Mouse (Mus musculus) forelimb bud, embryonic 11.5 days (tissue): ENCODE data around the gene Hist1h2bf.
"Not testable (repeated sequence)": the region's sequence is repeated elsewhere in the genome, so short reads cannot be mapped to it uniquely, and the experiment has no call there.

Experiments used
- DNase-seq: peaks from one replicate; pipeline ENCODE4 v3.0.0-alpha.2; 2012; ENCODE audit warnings: low read depth, low spot score

The Hist1h2bf gene

DNA sequence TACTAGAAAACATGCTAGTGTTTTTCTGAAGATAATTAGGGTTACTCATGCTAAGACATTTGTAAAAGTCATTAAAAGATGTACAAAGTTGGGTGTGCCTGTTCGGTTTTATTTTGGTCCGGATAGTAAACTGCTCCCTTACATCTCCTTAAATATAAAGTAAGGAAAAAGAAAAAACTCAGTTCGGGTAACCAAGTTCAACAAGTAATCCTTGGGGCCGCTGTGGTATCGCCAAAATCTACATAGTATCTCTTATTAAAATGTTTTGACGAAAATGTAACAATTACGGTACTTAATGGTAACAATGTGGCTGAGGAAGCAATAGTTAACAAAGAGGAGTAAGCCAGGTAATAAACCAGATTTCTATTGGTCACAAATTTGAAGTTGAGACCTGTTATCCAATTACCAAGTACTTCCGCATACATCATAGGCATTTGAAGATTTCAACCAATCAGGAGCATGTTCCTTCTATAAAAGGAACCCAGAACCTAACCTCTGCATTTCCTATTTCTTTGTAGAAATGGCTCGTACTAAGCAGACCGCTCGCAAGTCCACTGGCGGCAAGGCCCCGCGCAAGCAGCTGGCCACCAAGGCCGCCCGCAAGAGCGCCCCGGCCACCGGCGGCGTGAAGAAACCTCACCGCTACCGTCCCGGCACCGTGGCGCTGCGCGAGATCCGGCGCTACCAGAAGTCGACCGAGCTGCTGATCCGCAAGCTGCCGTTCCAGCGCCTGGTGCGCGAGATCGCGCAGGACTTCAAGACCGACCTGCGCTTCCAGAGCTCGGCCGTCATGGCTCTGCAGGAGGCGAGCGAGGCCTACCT is 29.8 kb downstream of the Hist1h2bf start, which contains the start of gene Hist1h3f:
TSS of gene Hist1h3f (plus strand) at position 88 of the 822 bp plus-strand sequence.
- DNase-seq, result peak; percentile 97

DNA sequence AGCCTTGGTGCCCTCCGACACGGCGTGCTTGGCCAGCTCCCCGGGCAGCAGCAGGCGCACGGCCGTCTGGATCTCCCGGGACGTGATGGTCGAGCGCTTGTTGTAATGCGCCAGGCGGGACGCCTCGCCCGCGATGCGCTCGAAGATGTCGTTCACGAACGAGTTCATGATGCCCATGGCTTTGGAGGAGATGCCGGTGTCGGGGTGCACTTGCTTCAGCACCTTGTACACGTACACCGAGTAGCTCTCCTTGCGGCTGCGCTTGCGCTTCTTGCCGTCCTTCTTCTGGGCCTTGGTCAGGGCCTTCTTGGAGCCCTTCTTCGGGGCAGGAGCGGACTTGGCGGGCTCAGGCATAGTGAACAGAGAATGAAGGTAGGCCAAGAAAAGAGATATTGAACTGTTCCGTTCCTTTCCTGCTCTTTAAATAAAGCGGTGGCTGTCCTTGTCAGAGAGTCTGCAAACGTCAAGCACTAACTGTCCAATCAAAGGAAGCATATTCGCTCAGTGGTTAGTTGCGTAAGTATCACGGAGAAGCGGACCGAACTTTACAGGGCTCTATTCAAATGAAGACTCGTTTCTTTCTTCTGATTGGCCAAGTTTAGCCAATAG is 30.9 kb downstream of the Hist1h2bf start, which contains the start of gene Hist1h2bh:
TSS of gene Hist1h2bh (minus strand) at position 394 of the 609 bp plus-strand sequence.
- DNase-seq, result peak; percentile 95

DNA sequence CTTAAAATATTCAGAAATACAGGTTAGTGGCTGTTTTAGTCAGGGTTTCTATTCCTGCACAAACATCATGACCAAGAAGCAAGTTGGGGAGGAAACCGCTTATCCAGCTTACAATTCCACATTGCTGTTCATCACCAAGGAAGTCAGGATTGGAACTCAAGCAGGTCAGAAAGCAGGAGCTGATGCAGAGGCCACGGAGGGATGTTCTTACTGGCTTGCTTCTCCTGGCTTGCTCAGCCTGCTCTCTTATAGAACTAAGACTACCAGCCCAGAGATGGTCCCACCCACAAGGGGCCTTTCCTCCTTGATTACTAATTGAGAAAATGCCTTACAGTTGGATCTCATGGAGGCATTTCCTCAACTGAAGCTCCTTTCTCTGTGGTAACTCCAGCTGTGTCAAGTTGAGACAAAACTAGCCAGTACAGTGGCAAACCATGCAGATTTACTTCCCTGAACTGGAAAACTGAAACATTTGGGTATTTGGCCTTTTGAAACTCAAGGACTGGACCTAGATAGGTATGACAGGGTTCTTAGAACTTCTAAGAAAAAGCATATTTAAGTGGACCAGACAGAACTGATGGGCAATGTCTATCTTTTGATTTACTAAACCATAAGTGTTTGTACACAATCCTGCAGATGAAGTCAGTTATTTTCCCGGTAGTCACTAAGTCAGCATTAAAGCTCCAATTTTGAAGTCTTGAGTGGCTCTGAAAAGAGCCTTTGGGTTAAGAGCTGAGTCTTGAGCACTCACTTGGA is 31.6 kb downstream of the Hist1h2bf start:
- not testable (repeated sequence) for DNase-seq

DNA sequence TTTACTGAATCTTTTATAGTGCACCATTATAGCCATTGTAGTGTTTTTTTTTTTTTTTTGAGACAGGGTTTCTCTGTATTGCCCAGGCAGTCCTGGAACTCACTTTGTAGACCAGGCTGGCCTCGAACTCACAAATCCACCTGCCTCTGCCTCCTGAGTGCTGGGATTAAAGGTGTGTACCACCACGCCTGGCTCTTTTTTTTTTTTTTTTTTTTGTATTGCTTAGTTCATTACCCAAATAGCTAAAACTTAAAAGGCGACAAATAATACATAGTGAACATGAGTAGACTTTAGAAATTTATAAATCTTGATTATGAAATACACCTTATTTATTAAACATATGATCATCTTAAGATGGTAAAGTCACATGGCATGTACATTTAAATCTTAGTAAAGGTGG is 32.5 kb downstream of the Hist1h2bf start:
- DNase-seq, result no peak

DNA sequence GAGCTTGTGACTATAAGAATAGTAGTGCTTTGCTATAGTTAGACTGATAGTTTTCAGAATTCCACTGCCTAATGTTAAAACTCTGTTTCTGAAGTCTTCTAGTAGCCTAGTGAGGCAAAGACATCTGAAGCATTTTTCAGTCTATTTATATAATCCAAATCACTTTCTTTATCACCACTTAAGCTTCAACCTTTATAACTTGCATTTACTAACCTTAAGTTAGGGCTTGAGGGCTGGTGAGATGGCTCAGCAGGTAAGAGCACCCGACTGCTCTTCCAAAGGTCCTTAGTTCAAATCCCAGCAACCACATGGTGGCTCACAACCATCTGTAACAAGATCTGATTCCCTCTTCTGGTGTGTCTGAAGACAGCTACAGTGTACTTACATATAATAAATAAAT is 34.2 kb downstream of the Hist1h2bf start:
- DNase-seq, result not testable (repeated sequence)

DNA sequence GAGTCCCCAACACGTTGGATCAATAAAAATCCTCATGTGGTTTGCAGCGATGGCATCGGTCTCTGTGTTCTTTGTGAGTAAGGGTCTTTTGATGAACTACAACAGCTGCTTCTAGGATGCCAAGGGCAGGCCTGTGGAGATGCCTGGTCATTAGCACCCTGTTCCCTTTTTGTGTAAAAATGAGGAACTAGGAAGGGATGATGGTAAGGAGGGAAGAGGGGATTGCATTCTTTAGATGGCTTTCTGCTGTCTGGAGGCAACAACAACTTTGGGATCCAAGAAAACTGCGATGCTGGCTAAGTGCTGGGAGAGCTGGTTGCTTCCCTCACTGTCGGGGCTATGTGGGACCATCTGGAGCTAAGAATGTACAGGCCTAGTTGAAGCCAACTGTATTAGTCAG is 35.7 kb downstream of the Hist1h2bf start:
- DNase-seq, result no peak

DNA sequence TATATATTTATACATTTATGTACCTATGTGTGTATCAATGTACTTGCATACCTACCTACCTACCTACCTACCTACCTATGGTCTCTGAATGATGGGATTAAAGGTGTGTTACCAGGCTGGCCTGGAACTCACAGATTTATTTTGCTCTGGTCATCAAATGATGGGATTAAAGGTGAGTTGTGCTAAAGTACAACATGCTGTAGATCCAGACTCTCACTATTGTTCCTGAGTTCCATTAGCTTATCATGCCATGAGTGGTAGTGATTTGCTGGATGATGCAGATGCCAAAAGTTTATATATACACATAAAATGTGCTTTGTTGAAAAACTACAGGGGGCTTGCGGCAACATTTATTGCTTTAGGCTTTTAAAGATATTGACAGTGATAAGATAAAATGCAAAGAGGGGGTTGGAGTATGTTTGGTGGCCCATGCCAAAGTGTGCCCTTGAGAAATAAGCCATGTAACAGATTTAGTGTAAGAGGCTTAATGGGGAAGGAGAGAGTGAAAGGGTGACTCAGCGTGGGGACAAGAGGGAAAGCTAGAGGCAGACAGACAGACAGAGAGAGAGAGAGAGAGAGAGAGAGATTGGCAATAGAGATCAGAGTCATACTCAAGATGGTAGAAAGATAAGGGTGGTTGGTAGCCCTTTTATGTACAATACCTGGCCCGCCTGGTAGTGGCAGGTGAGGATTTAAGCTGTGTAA is 36.8 kb downstream of the Hist1h2bf start:
- DNase-seq, result no peak

DNA sequence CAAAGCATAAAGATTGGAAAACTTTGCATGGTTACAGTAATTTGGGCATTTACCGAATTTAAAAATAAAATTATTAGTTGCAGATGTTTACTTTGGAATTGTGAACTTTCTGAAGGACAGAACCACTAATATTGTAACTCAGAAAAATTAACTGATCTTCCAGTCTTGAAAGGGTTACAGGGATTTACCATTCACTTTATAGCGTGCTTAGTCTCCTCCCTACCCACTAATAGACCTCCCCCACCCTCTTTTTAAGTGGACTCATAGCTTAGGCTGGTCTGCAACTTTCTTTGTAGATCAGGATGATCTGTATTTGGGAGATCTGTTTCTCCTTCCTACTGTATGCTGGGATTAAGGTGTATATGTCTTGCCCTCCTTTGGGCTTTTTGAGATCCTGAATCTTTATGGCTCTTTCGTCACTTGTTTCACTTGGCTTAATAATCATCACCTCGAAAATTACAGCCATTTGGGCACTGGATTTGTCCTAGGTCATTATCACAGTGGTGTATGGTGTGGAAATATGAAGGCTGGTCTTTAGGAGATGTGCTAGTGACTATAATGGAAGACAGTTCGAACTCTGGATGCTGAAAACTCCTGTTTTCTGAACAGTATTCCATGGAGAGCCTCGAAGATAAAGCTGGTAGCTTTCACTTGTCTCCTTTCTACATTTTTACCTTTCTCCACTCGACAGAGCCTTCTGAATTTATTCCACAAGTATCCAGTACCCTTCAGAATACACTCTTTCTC is 37.7 kb downstream of the Hist1h2bf start:
- DNase-seq, result no peak

DNA sequence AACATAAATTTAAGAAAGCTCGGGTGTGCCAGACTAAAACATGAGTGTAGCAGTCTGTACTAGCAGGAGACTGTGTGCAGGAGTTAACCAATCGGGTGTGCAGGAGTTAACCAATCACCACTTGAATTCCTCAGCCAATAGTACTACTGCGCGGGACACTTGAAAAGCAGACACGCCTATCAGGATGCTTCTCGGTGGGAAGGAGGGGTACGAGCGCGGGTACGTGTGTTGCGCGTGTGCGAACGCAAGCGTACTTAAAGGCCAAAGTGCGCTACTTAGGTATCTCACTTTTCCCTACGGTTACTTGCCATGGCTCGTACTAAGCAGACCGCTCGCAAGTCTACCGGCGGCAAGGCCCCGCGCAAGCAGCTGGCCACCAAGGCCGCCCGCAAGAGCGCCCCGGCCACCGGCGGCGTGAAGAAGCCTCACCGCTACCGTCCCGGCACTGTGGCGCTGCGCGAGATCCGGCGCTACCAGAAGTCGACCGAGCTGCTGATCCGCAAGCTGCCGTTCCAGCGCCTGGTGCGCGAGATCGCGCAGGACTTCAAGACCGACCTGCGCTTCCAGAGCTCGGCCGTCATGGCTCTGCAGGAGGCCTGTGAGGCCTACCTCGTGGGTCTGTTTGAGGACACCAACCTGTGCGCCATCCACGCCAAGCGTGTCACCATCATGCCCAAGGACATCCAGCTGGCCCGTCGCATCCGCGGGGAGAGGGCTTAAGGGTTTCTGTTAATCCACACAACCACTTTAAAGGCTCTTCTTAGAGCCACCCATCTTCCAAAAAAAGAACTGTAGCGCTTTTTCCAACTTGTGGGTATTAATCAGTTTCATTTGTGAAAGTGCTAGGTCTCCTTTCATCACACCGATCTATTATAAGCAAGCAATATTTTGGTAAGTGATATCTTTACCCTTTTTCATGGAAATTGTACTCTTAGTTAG is 38.6 kb downstream of the Hist1h2bf start, which contains the start of gene Hist1h3g:
TSS of gene Hist1h3g (plus strand) at position 286 of the 939 bp plus-strand sequence.
- DNase-seq, result peak; percentile 97

DNA sequence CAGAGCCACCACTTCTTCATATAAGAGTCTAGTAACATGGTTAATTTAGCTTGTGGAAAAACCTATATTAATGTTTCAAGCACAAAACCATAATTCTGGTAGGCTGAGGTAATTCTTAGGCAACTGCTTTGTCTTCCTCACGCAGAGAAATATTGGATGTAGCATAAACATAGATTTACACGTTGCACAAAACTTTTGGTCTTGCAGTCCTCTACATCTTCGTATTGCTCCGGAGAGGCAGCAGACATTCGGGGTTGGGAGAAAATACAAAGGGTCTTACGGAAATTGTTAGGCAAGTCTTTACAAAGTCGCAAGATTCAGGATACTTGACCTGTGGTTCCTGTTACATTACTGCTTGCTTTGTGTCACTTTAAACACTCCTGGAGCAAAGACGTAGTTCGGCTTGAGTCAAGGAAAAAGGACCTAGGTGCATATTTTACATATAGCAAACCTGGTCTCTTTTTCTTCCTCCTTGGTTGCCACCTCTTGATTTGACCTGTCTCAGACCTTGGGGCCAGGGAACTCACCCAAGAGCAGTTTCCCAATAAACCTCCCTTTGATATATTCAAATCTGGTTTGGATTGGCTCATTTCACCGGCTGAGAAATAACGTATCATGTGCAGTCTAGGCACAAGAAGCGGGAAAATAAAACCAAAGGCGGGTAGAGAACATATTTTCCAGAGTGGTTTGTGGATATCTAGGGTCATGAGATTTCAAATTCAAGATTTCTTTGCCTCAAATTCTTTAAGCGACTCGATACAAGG is 39.4 kb downstream of the Hist1h2bf start:
- peak; percentile 84 for DNase-seq

DNA sequence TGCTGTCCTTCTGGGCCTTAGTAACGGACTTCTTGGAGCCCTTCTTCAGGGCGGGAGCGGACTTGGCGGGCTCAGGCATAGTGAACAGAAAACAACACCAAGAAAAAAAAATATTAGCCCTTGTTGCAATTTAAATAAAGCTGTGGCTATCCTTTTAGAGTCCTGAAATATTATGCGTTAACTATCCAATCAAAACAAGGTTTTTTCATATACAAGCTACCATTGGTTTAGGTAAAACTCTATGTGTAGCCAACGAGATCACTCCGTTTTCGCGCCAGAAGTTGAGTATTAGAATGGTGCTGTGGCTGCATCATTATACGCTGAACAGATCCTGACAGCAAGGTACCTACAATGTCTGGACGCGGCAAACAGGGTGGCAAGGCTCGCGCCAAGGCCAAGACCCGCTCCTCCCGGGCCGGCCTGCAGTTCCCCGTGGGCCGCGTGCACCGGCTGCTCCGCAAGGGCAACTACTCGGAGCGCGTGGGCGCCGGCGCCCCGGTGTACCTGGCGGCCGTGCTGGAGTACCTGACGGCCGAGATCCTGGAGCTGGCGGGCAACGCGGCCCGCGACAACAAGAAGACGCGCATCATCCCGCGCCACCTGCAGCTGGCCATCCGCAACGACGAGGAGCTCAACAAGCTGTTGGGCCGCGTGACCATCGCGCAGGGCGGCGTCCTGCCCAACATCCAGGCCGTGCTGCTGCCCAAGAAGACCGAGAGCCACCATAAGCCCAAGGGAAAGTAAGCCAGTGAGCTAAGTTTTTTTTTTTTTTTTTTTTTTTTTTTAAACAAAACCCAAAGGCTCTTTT is 40.2 kb downstream of the Hist1h2bf start, which contains the start of gene Hist1h2af:
TSS of gene Hist1h2af (plus strand) at position 347 of the 808 bp plus-strand sequence.
- DNase-seq, result peak; percentile 94

DNA sequence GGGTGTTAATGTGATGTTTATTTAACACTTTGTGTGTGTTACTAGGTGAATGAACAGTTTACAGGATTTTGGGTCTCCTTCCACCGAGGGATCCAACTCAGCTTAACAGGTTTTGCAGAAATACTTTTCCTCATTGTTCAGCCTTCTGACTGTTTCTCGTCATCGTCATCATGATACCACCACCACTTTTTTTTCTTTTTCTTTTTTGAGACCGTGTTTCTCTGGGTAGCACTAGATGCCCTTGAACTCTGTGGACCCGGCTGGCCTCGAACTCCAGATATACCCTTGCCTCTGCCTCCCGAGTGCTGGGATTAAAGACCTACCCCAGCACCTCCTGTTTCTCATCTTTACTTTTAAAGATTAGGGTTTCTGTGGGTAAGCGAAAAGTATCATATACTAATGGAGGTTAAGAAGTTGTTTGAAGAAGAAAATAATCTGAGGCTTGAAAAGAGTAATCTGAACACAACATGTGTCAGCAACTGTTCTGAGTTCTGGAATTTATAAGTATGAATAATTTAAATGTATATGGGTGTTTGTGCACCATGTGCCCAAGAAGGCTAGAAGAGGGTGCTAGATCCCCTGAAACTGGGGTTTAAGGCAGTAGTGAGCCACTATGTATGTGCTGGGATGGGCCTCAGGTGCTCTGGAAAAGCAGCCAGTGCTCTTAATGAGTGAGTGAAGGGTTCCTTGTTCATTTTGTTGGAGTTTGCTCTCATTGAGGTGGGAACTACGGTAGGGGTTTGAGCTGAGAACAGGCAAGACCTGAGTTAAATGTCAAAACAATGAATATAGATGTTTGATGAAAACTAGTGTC is 41.5 kb downstream of the Hist1h2bf start:
- DNase-seq, result no peak

DNA sequence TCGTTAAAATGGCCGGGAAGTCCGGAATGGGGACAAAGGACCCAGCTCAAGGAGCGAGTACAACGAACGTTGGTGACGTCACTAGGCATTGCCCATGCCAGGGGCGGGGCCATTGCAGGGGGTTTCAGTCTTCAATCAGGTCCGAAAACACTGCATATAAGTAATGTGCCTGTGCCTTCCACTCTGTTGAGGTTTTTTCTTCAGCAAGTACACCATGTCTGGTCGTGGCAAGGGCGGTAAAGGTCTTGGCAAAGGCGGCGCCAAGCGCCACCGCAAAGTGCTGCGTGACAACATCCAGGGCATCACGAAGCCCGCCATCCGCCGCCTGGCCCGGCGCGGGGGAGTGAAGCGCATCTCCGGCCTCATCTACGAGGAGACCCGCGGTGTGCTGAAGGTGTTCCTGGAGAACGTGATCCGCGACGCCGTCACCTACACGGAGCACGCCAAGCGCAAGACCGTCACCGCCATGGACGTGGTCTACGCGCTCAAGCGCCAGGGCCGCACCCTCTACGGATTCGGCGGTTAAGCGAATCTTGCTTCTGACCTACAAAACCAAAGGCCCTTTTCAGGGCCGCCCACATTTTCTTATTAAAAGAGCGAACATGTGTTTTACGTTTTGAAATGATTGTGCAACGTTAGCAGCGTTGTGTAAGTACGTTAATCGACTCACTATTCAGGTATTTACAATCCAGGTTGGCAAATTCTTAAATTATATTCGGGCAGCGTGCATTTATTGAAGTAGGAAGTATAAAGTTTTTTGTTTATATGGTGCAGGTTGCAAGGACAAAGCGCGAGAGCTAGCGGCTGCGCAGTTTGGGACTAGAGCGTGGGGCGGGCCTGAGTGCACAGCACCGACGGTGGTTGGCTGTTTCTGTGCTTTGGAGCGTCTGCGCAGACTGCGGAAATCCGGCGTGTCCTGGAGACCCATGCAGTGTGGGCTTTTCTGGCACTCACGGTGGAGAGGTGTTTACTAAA is 42.8 kb downstream of the Hist1h2bf start, which contains the start of gene Hist1h4h:
TSS of gene Hist1h4h (plus strand) at position 150 of the 975 bp plus-strand sequence.
- peak; percentile 98 for DNase-seq

DNA sequence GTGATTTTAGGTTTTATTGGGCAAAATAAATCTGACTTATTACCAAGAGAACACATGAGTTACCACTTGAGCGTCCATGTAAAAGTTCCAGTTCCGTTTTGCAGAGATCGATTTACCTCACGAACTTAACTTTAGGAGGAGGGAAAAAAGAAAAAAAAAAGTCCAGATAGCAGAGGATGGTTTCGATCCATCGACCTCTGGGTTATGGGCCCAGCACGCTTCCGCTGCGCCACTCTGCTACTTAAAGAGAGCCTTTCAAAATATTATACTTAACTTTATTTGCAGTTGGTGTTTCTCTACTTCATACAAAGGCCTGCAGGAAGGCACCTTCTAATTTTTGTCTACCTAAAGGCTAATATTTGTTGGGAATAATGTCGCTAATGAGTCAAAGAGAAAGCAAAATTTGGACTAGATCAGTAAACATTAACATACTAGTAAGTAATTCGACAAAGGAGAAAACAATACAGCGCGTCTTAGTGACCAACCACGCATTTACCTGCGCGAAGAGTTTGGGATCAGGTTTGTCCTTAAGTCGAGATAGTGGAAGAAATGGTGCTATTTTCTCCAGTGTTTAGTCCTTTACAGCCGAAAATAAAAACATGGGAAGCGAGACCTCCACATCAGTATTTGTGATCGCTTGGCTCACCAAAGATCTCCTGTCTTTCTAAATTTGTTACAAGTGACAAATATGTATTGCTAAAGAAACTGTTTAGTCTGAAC is 43.7 kb downstream of the Hist1h2bf start:
- peak; percentile 66 for DNase-seq
